Mouse (Mus musculus): Measurements from ENCODE around the gene Htra1. TPM values are rescaled to one million over a fixed set of nuclear protein-coding genes. Genes with fewer than 3 reads are reported as not detected.

The Htra1 gene
- total and polyA plus RNA-seq, 2 experiments from 2014 or later: 79.7 to 95.2 TPM

DNA sequence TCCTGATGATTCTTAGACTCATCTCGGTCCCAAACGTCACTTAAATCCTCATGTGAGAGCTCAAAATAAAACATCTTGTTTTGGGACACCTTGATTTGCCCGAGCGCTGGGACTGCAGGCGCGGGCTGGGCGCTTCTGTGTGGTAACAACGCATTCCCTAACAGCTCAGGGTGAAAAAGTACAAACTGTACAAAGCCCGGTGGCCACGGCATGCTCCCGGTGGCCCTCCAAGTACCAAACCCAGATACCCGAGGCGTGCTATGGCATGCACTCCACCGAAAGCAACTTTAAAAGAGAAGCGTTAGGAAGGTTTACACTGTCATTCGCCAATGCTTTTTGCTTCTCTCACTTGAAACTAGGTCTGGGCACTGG is 504 bp upstream of the Htra1 start:
- Histone ChIP-seq H3K4me1 (ENCODE audit: control insufficient read depth, insufficient read depth) (peaks cover 24% of the 10 kb centered on the region), H3K9me3 (replicated peaks; ENCODE audit: control insufficient read depth, low read length) (no peaks in the 10 kb centered on the region), H3K27me3 (ENCODE audit: control insufficient read depth, insufficient read depth, low read length) (peaks cover 9% of the 10 kb centered on the region; the same call in 1 of the 2 replicates), H3K9ac (replicated peaks; ENCODE audit: low read depth, low read length) (peak overlapping the region; percentile 70), H3K4me3 (ENCODE audit: low read depth, low read length) (peak overlapping the region; percentile 53), H3K36me3 (replicated peaks; ENCODE audit: control insufficient read depth, insufficient read depth, low read length) (no peaks in the 10 kb centered on the region), H3K4me2 (ENCODE audit: low read depth, low read length) (peak overlapping the region; percentile 96), H3K27ac (ENCODE audit: low read depth) (peak overlapping the region; percentile 69)
- TF ChIP-seq CTCF (IDR thresholded peaks at IDR 0.05; ENCODE audit: low read depth) (no peak), EP300 (IDR thresholded peaks at IDR 0.05; ENCODE audit: low read depth) (no peak)
- DNase-seq (ENCODE audit: low spot score): no peak
- peak; percentile 21; the same call in 1 of the 2 replicates for ATAC-seq (ENCODE audit: insufficient read depth, low read depth)
- 5% methylated on average over 16 of the region's 16 CpGs for WGBS

DNA sequence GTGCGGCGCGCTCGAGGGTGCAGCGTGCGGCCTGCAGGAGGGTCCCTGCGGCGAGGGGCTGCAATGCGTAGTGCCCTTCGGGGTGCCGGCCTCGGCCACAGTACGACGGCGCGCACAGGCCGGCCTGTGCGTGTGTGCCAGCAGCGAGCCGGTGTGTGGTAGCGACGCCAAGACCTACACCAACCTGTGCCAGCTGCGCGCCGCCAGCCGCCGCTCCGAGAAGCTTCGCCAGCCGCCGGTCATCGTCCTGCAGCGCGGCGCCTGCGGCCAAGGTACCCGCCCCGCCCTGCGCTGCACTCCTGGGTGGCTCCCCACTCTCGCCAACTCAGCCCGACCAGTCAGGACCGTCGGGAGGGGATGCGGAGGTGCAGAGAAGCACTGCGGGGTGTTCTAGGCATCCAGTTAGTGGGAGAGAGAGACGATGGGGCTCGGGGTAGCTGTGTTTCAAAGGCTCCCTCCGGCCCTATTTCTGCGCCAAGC is 601 bp downstream of the Htra1 start:
- H3K4me3 ChIP-seq (ENCODE audit: low read depth, low read length): peak overlapping the region; percentile 53
- no peaks in the 10 kb centered on the region for H3K36me3 ChIP-seq (replicated peaks; ENCODE audit: control insufficient read depth, insufficient read depth, low read length)
- TF ChIP-seq CTCF (IDR thresholded peaks at IDR 0.05; ENCODE audit: low read depth) (no peak), EP300 (IDR thresholded peaks at IDR 0.05; ENCODE audit: low read depth) (no peak)
- H3K27me3 ChIP-seq (ENCODE audit: control insufficient read depth, insufficient read depth, low read length): peaks cover 9% of the 10 kb centered on the region; the same call in 1 of the 2 replicates
- H3K4me1 ChIP-seq (ENCODE audit: control insufficient read depth, insufficient read depth): peaks cover 27% of the 10 kb centered on the region
- ATAC-seq (ENCODE audit: insufficient read depth, low read depth) (peak; percentile 38), DNase-seq (ENCODE audit: low spot score) (peak; percentile 24)
- no peaks in the 10 kb centered on the region for H3K9me3 ChIP-seq (replicated peaks; ENCODE audit: control insufficient read depth, low read length)
- WGBS: under 1% methylated on average over 44 of the region's 49 CpGs
- H3K27ac ChIP-seq (ENCODE audit: low read depth): peak overlapping the region; percentile 69
- H3K9ac ChIP-seq (replicated peaks; ENCODE audit: low read depth, low read length): peak overlapping the region; percentile 70
- H3K4me2 ChIP-seq (ENCODE audit: low read depth, low read length): peak overlapping the region; percentile 96

- no peak for TF ChIP-seq CTCF (IDR thresholded peaks at IDR 0.05; ENCODE audit: low read depth)
- TF ChIP-seq EP300 (IDR thresholded peaks at IDR 0.05; ENCODE audit: low read depth): no peak
These were observed 1.4 kb downstream of the Htra1 start for GRCm38 (mm10) chr7:130937266-130937841.

DNA sequence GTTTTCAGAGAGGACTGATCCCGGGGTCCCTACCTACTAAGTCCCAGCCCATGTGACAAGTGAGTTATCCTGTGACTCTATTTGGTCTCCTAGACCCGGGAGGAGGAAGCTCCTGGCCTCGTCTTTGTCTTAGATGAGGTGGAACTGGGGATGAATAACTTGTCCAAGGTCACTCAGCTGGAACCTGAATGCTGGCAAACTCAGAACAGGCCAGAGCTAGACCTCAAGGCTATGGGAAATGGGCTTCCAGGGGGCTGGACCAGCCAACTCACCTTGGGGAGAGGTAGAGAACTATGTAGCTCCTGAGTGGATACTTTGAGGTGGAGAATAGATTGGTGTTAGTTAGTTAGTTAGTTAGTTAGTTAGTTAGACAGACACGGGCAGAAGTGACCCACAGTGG is 2.1 kb downstream of the Htra1 start:
- Histone ChIP-seq H3K4me2 (ENCODE audit: low read depth, low read length) (0 out of 2 replicates have a peak overlapping the region, but pooled peaks have one; percentile 96), H3K4me3 (ENCODE audit: low read depth, low read length) (no peak overlapping the region; the same call in 1 of the 2 replicates), H3K9me3 (replicated peaks; ENCODE audit: control insufficient read depth, low read length) (no peaks in the 10 kb centered on the region), H3K27me3 (ENCODE audit: control insufficient read depth, insufficient read depth, low read length) (peaks cover 6% of the 10 kb centered on the region; the same call in 1 of the 2 replicates), H3K27ac (ENCODE audit: low read depth) (no peak overlapping the region), H3K9ac (replicated peaks; ENCODE audit: low read depth, low read length) (no peak overlapping the region), H3K4me1 (ENCODE audit: control insufficient read depth, insufficient read depth) (peaks cover 27% of the 10 kb centered on the region), H3K36me3 (replicated peaks; ENCODE audit: control insufficient read depth, insufficient read depth, low read length) (no peaks in the 10 kb centered on the region)
- 67% methylated on average over 4 of the region's 4 CpGs for WGBS
- DNase-seq (ENCODE audit: low spot score) (no peak), ATAC-seq (ENCODE audit: insufficient read depth, low read depth) (no peak)
- TF ChIP-seq CTCF (IDR thresholded peaks at IDR 0.05; ENCODE audit: low read depth) (no peak), EP300 (IDR thresholded peaks at IDR 0.05; ENCODE audit: low read depth) (no peak)

More at GRCm38 (mm10) chr7:130937266-130937841, 1.4 kb downstream of the Htra1 start:
- Histone ChIP-seq H3K36me3 (replicated peaks; ENCODE audit: control insufficient read depth, insufficient read depth, low read length) (no peaks in the 10 kb centered on the region), H3K4me2 (ENCODE audit: low read depth, low read length) (peak overlapping the region; percentile 96), H3K27ac (ENCODE audit: low read depth) (peak overlapping the region; percentile 69; the same call in 1 of the 2 replicates), H3K4me3 (ENCODE audit: low read depth, low read length) (peak overlapping the region; percentile 53), H3K9me3 (replicated peaks; ENCODE audit: control insufficient read depth, low read length) (no peaks in the 10 kb centered on the region), H3K4me1 (ENCODE audit: control insufficient read depth, insufficient read depth) (peaks cover 27% of the 10 kb centered on the region), H3K9ac (replicated peaks; ENCODE audit: low read depth, low read length) (peak overlapping the region; percentile 70; the same call in 1 of the 2 replicates), H3K27me3 (ENCODE audit: control insufficient read depth, insufficient read depth, low read length) (peaks cover 9% of the 10 kb centered on the region; the same call in 1 of the 2 replicates)
- no peak for DNase-seq (ENCODE audit: low spot score)
- WGBS: 17% methylated on average over 12 of the region's 12 CpGs
- no peak for ATAC-seq (ENCODE audit: insufficient read depth, low read depth)

DNA sequence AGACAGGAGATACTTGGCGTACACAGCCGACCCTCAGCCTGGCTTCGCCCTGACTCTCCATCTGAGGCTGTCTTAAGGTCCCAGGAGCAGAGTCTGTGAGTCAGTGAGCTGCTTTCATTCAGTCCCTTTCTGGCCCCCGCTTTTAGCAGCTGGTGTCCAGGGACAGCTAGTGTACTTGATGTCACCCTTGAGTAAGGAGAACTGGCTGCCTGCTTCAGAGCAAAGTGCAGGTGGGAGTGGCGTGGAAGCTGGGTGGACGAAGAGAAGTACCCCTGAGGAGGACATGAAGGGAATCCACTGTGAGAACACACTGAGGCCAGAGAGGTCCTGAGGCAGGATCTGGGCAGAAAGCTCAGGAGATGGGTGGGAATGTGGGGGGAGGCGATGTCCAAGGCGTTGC is 3.0 kb downstream of the Htra1 start:
- ATAC-seq (ENCODE audit: insufficient read depth, low read depth) (no peak), DNase-seq (ENCODE audit: low spot score) (no peak)
- no peaks in the 10 kb centered on the region for H3K36me3 ChIP-seq (replicated peaks; ENCODE audit: control insufficient read depth, insufficient read depth, low read length)
- H3K27ac ChIP-seq (ENCODE audit: low read depth): no peak overlapping the region
- TF ChIP-seq CTCF (IDR thresholded peaks at IDR 0.05; ENCODE audit: low read depth) (no peak), EP300 (IDR thresholded peaks at IDR 0.05; ENCODE audit: low read depth) (no peak)
- peaks cover 4% of the 10 kb centered on the region; the same call in 1 of the 2 replicates for H3K27me3 ChIP-seq (ENCODE audit: control insufficient read depth, insufficient read depth, low read length)
- H3K4me1 ChIP-seq (ENCODE audit: control insufficient read depth, insufficient read depth): peaks cover 27% of the 10 kb centered on the region
- no peak overlapping the region for H3K9ac ChIP-seq (replicated peaks; ENCODE audit: low read depth, low read length)
- H3K4me3 ChIP-seq (ENCODE audit: low read depth, low read length): no peak overlapping the region
- H3K9me3 ChIP-seq (replicated peaks; ENCODE audit: control insufficient read depth, low read length): no peaks in the 10 kb centered on the region
- no peak overlapping the region for H3K4me2 ChIP-seq (ENCODE audit: low read depth, low read length)
- 88% methylated on average over 8 of the region's 8 CpGs for WGBS
